Mouse (Mus musculus) naive thymus-derived CD4-positive, alpha-beta T cell, adult 2 months (primary cell): Measurements from ENCODE around the gene Catsper4.
A peak's percentile ranks its signal among the peaks of the same experiment; 100 is the strongest.

Source experiments
- DNase-seq: peaks from one replicate; pipeline ENCODE4 v3.0.0-alpha.2; 2011; ENCODE audit warnings: low read depth

The Catsper4 gene

DNA sequence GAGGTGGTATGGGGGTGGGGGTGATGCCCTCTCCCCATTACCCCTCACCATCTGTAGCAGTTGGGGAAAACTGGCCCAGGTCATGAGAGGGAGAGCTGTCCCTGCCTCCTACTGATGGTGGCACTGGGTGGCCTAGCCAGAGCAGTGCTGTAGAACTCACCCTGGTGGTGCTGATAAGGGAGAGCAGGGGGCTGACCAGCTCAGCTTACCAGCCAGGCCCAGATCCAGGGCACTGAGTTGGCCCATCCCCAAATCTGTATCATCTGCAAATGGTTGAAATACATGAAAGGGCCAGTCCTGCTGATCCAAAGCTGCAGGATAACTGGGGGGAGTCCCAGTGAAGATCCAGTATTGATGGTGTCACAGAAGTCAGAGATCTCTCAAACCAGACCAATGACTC is 45.4 kb downstream of the Catsper4 start:
- DNase-seq = no peak

DNA sequence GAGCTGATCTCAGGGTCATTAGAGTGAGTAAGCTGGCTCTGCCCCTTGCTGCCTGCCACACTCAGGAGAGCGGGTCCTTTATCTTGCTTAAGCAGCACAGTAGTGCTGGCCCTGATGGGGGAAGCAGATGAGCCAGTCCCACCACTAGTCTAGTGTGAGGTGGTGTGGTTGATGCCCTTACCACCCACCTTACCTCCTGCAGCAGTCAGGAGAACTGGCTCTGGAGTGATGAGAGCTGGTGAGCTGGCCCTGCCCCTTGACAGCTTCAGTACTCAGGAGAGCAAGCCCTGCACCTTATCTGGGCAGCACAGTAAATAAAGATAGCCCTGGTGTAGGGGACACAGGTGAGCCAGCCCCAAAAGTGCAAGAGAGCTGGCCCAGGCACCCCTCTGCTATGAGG is 46.1 kb downstream of the Catsper4 start:
- DNase-seq = no peak

DNA sequence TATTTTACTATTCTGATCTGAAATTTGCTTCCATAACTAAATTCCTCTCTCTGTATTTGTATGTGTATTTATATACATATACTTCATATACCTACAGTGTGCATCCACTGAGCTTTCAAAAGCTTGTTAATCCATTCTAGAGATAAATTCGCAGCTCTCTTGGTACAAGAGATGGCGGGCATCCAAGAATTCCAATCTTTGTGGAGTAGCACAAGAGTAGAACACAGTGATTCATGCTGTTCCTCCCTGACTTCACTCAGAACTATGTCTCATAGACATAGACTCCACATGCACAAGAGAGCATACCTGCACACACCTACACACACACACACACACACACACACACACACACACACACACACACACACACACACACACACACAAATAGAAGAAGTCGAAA is 54.8 kb downstream of the Catsper4 start:
- DNase-seq = no peak

DNA sequence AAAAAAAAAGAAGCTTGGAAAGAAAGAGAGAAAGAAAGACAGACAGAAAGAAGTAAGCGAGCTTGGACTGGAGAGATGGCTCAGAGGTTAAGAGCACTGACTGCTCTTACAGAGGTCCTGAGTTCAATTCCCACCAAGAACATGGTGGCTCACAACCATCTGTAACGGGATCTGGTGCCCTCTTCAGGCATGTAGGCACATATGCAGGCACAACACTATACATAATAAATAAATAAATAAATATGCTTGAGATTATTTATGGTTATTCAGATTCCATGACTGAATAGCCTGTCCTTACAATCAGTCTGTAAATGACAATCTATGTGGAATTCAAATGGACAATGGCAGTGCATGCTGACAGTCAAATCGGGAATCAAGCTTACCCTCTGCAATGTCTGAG is 60.3 kb downstream of the Catsper4 start:
- DNase-seq = peak; percentile 43

DNA sequence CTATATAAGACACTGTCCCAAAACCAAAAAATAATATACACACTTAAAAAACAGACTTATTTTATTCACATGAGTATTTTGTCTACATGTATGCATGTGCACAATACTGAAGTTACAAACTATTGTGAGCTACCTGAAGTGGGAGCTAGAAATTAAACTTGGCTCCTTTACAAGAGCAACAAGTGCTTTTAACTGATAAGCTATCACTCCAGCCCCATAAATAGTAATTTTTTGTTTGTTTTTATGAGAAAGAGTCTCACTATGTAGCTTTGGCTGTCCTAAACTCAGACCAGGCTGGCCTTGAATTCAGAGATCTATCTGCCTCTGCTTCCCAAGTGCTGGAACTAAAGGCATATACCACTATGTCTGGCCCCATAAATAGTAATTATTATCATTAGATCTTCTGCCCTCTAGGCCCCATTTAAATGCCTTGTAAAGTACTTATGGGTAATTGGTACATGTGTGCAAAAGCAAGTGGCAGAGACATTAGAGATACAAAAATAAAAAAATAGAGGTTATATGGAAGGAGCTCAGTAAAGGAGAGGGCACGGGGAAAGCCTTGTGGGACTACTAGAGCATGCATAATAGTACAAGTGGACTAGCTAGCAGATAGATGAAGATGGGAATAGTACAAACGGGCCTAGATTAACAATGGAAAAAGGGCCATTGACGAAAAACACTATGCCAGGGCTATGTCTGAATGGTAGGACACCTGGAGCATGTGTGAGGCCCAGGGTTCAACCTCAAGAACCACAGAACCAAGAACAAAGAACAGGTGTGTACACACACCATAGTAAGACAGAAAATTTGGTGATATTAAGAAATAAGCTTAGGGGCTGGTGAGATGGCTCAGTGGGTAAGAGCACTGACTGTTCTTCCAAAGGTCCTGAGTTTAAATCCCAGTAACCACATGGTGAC is 61.4 kb downstream of the Catsper4 start:
- no peak for DNase-seq

DNA sequence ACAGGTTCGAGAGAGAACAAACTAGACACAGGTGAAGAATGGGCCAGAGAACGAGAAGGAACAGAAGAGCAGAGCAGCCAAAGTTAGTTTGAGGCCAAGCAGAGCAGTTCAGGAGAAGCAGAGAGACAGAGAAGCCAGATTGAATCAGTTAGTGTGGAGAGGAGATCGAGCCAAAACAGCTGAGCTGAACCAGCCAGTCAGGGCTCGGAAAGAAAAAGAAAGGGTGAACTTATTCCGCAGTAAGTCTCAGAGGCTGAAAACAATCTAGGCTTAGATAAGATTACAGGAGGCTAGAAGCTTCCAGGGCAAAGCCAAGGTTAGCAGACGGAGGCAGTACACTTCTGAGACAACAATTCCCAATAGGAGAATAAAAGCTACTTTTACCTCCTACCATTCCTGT is 62.2 kb downstream of the Catsper4 start:
- no peak for DNase-seq

DNA sequence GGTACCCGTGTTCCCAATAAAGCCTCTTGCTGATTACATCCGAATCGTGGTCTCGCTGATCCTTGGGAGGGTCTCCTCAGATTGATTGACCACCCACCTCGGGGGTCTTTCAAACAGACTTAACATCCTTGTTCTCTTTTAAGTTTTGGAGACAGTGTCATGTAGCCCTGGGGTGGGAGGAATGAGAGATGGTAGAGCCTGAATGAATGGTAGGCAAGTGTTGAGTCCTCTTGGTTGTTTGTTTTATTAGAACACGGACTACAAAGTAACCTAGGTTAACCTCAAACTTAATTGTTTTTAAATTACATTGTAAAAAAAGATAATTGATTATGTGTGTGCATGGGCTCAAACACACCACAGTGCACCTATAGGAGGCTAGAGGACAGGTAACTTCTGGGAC is 62.6 kb downstream of the Catsper4 start:
- no peak for DNase-seq
